Mouse (Mus musculus) CH12.LX (cell line): Measurements from ENCODE around the gene Hist1h2bc. TPM values are rescaled to one million over a fixed set of nuclear protein-coding genes. Genes with fewer than 3 reads are reported as not detected.

ENCODE experiments used
- DNase-seq: peaks from one replicate; pipeline ENCODE4 v3.0.0-alpha.2; 2013; ENCODE audit errors: extremely low read depth
- H3K27ac ChIP-seq: 2 replicates; pipeline ENCODE4 v1.5.1; 2012; ENCODE audit warnings: low read depth, mild to moderate bottlenecking, control low read depth, moderate library complexity; ENCODE audit not compliant: insufficient read depth
- H3K27me3 ChIP-seq: replicated peaks from 2 replicates; pipeline ENCODE3; 2012; ENCODE audit warnings: inconsistent platforms
- H3K36me3 ChIP-seq, 2 experiments: replicated peaks in 1 of 2; 2 replicates each; pipeline versions ENCODE3 to v1.6.1; 2012; ENCODE audit warnings: inconsistent platforms in 1 of 2, low read length in 1 of 2, mild to moderate bottlenecking in 1 of 2, mixed read lengths in 1 of 2, moderate library complexity in 1 of 2; ENCODE audit not compliant: control insufficient read depth in 1 of 2, insufficient read depth in 1 of 2
- H3K4me1 ChIP-seq, 2 experiments: 2 replicates each; pipeline ENCODE4 v1.6.1; 2012; ENCODE audit warnings: inconsistent platforms in 1 of 2, moderate library complexity in 1 of 2; ENCODE audit not compliant: insufficient read depth in 2 of 2, control insufficient read depth in 1 of 2
- H3K4me2 ChIP-seq: 2 replicates; pipeline ENCODE4 v1.6.1; 2012; ENCODE audit warnings: low read depth, mild to moderate bottlenecking, control low read depth; ENCODE audit not compliant: poor library complexity, insufficient read depth, severe bottlenecking
- H3K4me3 ChIP-seq, 3 experiments: fragments of 150-350 bp in 1 of 3; sonication (generic) in 1 of 3; replicated peaks in 1 of 3; 2 replicates each; pipeline versions ENCODE3 to v1.5.1; 2011 to 2012; ENCODE audit warnings: low read depth in 2 of 3, low read length in 2 of 3, mild to moderate bottlenecking in 2 of 3, moderate library complexity in 2 of 3, control low read depth in 1 of 3, improper control_type of control experiment in 1 of 3, inconsistent platforms in 1 of 3, mixed read lengths in 1 of 3; ENCODE audit not compliant: poor library complexity in 1 of 3
- H3K79me2 ChIP-seq: replicated peaks from 2 replicates; pipeline ENCODE4 v1.6.1; 2012; ENCODE audit warnings: mild to moderate bottlenecking, moderate library complexity; ENCODE audit not compliant: control insufficient read depth, poor library complexity, insufficient read depth, severe bottlenecking; ENCODE audit errors: extremely low read depth
- H3K9ac ChIP-seq: 2 replicates; pipeline ENCODE4 v1.6.1; 2012; ENCODE audit warnings: low read depth, mild to moderate bottlenecking, control low read depth, moderate library complexity; ENCODE audit not compliant: insufficient read depth
- H3K9me3 ChIP-seq: replicated peaks from 2 replicates; pipeline ENCODE3; 2012; ENCODE audit warnings: low read length, inconsistent platforms, mixed read lengths
- BHLHE40 ChIP-seq: IDR thresholded peaks from 2 replicates; pipeline ENCODE4 v1.6.1; 2011; ENCODE audit warnings: mild to moderate bottlenecking, low read depth, low read length, improper control_type of control experiment
- E2F4 ChIP-seq: IDR thresholded peaks from 2 replicates; pipeline ENCODE4 v1.6.1; 2011; ENCODE audit warnings: low read depth, low read length, improper control_type of control experiment; ENCODE audit not compliant: insufficient replicate concordance
- ETS1 ChIP-seq: conservative IDR thresholded peaks from 2 replicates; pipeline ENCODE4 v1.6.1; 2012; ENCODE audit warnings: low read depth, mild to moderate bottlenecking, inconsistent platforms, low read length, improper control_type of control experiment, moderate library complexity
- GABPA ChIP-seq: IDR thresholded peaks from 2 replicates; pipeline ENCODE4 v1.6.1; 2012; ENCODE audit warnings: low read depth, low read length, improper control_type of control experiment, inconsistent platforms; ENCODE audit not compliant: insufficient replicate concordance
- IRF4 ChIP-seq: IDR thresholded peaks from 2 replicates; pipeline ENCODE4 v1.6.1; 2014; ENCODE audit warnings: low read depth, mild to moderate bottlenecking, inconsistent platforms, low read length, improper control_type of control experiment
- KAT2A ChIP-seq: IDR thresholded peaks from 2 replicates; pipeline ENCODE4 v1.6.1; 2012; ENCODE audit warnings: low read length, improper control_type of control experiment, inconsistent platforms; ENCODE audit not compliant: insufficient replicate concordance
- MAFK ChIP-seq: IDR thresholded peaks from 2 replicates; pipeline ENCODE4 v1.6.1; 2011; ENCODE audit warnings: low read length, improper control_type of control experiment; ENCODE audit not compliant: insufficient replicate concordance
- MAZ ChIP-seq: IDR thresholded peaks from 2 replicates; pipeline ENCODE4 v1.6.1; 2012; ENCODE audit warnings: low read depth, mild to moderate bottlenecking, inconsistent platforms, low read length, improper control_type of control experiment, moderate library complexity
- MEF2A ChIP-seq: IDR thresholded peaks from 2 replicates; pipeline ENCODE4 v1.6.1; 2014; ENCODE audit warnings: low read depth, mild to moderate bottlenecking, inconsistent platforms, low read length, improper control_type of control experiment, borderline replicate concordance
- MXI1 ChIP-seq: IDR thresholded peaks from 2 replicates; pipeline ENCODE4 v1.6.1; 2011; ENCODE audit warnings: mild to moderate bottlenecking, low read depth, low read length, improper control_type of control experiment
- MYC ChIP-seq: IDR thresholded peaks from 2 replicates; pipeline ENCODE4 v1.6.1; 2011; ENCODE audit warnings: low read depth, mild to moderate bottlenecking, improper control_type of control experiment, low read length
- NRF1 ChIP-seq: IDR thresholded peaks from 2 replicates; pipeline ENCODE4 v1.6.1; 2014; ENCODE audit warnings: low read depth, mild to moderate bottlenecking, inconsistent platforms, low read length, improper control_type of control experiment, moderate library complexity
- POLR2A ChIP-seq: IDR thresholded peaks from 2 replicates; pipeline ENCODE4 v1.6.1; 2011; ENCODE audit warnings: low read depth, mild to moderate bottlenecking, improper control_type of control experiment, low read length
- POLR2AphosphoS2 ChIP-seq: IDR thresholded peaks from 2 replicates; pipeline ENCODE4 v1.6.1; 2011; ENCODE audit warnings: low read depth, low read length, improper control_type of control experiment
- RAD21 ChIP-seq: IDR thresholded peaks from 2 replicates; pipeline ENCODE4 v1.6.1; 2011; ENCODE audit warnings: low read depth, mild to moderate bottlenecking, low read length, improper control_type of control experiment, moderate library complexity
- RCOR1 ChIP-seq: conservative IDR thresholded peaks from 2 replicates; pipeline ENCODE4 v1.6.1; 2012; ENCODE audit warnings: low read depth, mild to moderate bottlenecking, inconsistent platforms, low read length, improper control_type of control experiment
- SIN3A ChIP-seq: IDR thresholded peaks from 2 replicates; pipeline ENCODE4 v1.6.1; 2012; ENCODE audit warnings: low read length, improper control_type of control experiment, inconsistent platforms
- TBP ChIP-seq: conservative IDR thresholded peaks from 2 replicates; pipeline ENCODE4 v1.6.1; 2011; ENCODE audit warnings: low read depth, low read length, improper control_type of control experiment
- TCF12 ChIP-seq: IDR thresholded peaks from 2 replicates; pipeline ENCODE4 v1.6.1; 2014; ENCODE audit warnings: low read depth, mild to moderate bottlenecking, inconsistent platforms, low read length, improper control_type of control experiment
- USF2 ChIP-seq: conservative IDR thresholded peaks from 2 replicates; pipeline ENCODE4 v1.6.1; 2011; ENCODE audit warnings: low read depth, low read length, improper control_type of control experiment
- ZNF384 ChIP-seq: IDR thresholded peaks from 2 replicates; pipeline ENCODE4 v1.6.1; 2012; ENCODE audit warnings: low read depth, low read length, improper control_type of control experiment, inconsistent platforms
- dilution Hi-C: fragments of 300-500 bp; cut with MboI; formaldehyde crosslinking; loops from 2 replicates; pipeline ENCODE4 v1.14.3; 2020; ENCODE audit warnings: low sequenced_read_pairs; ENCODE audit not compliant: extremely low pct_unique_long_range_greater_than_20kb, extremely low pct_ligation_motif_present
- in situ Hi-C: fragments of 300-500 bp; cut with MboI; formaldehyde crosslinking; loops from 3 replicates; pipeline ENCODE4 v1.14.3; 2019; ENCODE audit warnings: low sequenced_read_pairs, low pct_ligation_motif_present, low pct_unique_long_range_greater_than_20kb, mixed read lengths
- polyA plus RNA-seq: library from polyadenylated mRNA; unstranded; fragments of >175 nt; gene quantifications from 2 replicates; pipeline ENCODE4 v1.2.1, GENCODE M21; 2012; ENCODE audit warnings: low read depth; ENCODE audit not compliant: insufficient read length
- total RNA-seq, 2 experiments: library from RNA; depleted of rRNA; stranded (reverse); fragments of 300-350 nt in 1 of 2; fragments of >200 nt in 1 of 2; gene quantifications; 2 replicates each; pipeline ENCODE4 v1.2.3; 2012 to 2014

Gene Hist1h2bc
- total and polyA plus RNA-seq, 3 experiments: 2.2 to 436 (median 17.4) TPM

DNA sequence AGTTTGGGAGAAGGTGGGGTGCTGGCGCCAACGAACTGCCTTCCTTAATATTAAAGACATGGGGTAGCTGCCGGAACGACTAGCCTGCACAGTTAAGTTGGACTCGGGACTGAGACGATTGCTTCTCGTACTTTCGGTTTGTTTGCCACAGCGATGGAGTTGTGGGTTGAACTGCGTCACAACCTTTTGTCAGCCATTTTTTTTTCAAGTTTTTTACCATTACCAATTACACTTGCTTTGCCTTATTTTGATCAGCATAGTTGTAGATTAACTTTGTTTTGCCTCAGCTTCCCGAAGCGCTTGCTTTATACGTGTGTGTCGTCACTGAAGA is 55.9 kb downstream of the Hist1h2bc start:
- no peaks in the 10 kb centered on the region for H3K79me2 ChIP-seq
- H3K9ac ChIP-seq: peak overlapping the region; percentile 100
- peak overlapping the region; percentile 95 for H3K27ac ChIP-seq
- no peak for DNase-seq
- no peaks in the 10 kb centered on the region for H3K27me3 ChIP-seq
- peak overlapping the region; percentile 54 to 74 (median 54) for H3K4me3 ChIP-seq
- no peaks in the 10 kb centered on the region for H3K9me3 ChIP-seq
- in situ Hi-C loops: loop anchor here (5.0 kb wide), 1 partner anchor 38 kb away; no protein-coding TSS in a partner anchor
- H3K4me2 ChIP-seq: peak overlapping the region; percentile 84; the same call in 1 of the 2 replicates
- H3K36me3 ChIP-seq: no peaks in the 10 kb centered on the region
- H3K4me1 ChIP-seq: peaks cover 3 to 29% of the 10 kb centered on the region in 2 experiments; a peak in 3 of 4 replicates
- TF ChIP-seq TBP (0 out of 2 replicates have a peak, but pooled peaks have one; percentile 56), SIN3A (peak; percentile 5; the same call in 1 of the 2 replicates), NRF1 (no peak; the same call in 1 of the 2 replicates), USF2 (0 out of 2 replicates have a peak, but pooled peaks have one; percentile 4), MEF2A (peak; percentile 22; the same call in 1 of the 2 replicates), POLR2AphosphoS2 (peak; percentile 31; the same call in 1 of the 2 replicates), MAZ (no peak), POLR2A (peak; percentile 68; the same call in 1 of the 2 replicates), MYC (no peak), E2F4 (0 out of 2 replicates have a peak, but pooled peaks have one; percentile 85), TCF12 (peak; percentile 25), IRF4 (no peak), GABPA (no peak), MXI1 (no peak; the same call in 1 of the 2 replicates), ZNF384 (peak; percentile 49; the same call in 1 of the 2 replicates), RAD21 (no peak), BHLHE40 (peak; percentile 36; the same call in 1 of the 2 replicates), RCOR1 (peak; percentile 12; the same call in 1 of the 2 replicates), ETS1 (peak; percentile 9; the same call in 1 of the 2 replicates), MAFK (0 out of 2 replicates have a peak, but pooled peaks have one; percentile 11), KAT2A (0 out of 2 replicates have a peak, but pooled peaks have one; percentile 4)
- dilution Hi-C loops: loop anchor here (10.0 kb wide), 1 partner anchor 45 kb away; the partner anchor contains the start of genes Hist1h1t and Hist1h4c
